Mouse (Mus musculus) embryonic facial prominence, embryonic 14.5 days (tissue): ENCODE data around the gene Tmigd1. TPM values are rescaled to one million over a fixed set of nuclear protein-coding genes. Genes with fewer than 3 reads are reported as not detected.

ENCODE experiments used
- ATAC-seq: fragments of 200-750 bp; cut with Nextera tagmentation; 2 replicates; pipeline ENCODE4 v1.8.0; 2017; ENCODE audit warnings: low read depth, moderate number of reproducible peaks, moderate TSS enrichment
- DNase-seq: peaks from one replicate; pipeline ENCODE4 v3.0.0-alpha.2; 2015; ENCODE audit warnings: low spot score
- H3K27ac ChIP-seq: fragments of 300-500 bp; sonication (generic); replicated peaks from 2 replicates; pipeline ENCODE4 v1.5.1; 2014; ENCODE audit warnings: low read depth, mild to moderate bottlenecking, low read length, moderate library complexity
- H3K27me3 ChIP-seq: fragments of 300-500 bp; sonication (generic); replicated peaks from 2 replicates; pipeline ENCODE4 v1.6.1; 2014; ENCODE audit warnings: low read length; ENCODE audit not compliant: control insufficient read depth, insufficient read depth
- H3K36me3 ChIP-seq: fragments of 300-500 bp; sonication (generic); 2 replicates; pipeline ENCODE4 v1.6.1; 2014; ENCODE audit warnings: low read length, mixed read lengths; ENCODE audit not compliant: control insufficient read depth, insufficient read depth
- H3K4me1 ChIP-seq: fragments of 300-500 bp; sonication (generic); 2 replicates; pipeline ENCODE4 v1.6.1; 2014; ENCODE audit warnings: antibody characterized with exemption, low read length; ENCODE audit not compliant: control insufficient read depth, insufficient read depth
- H3K4me2 ChIP-seq: fragments of 300-500 bp; sonication (generic); 2 replicates; pipeline ENCODE4 v1.6.1; 2014; ENCODE audit warnings: low read depth, mild to moderate bottlenecking, low read length, moderate library complexity, mixed read lengths
- H3K4me3 ChIP-seq: fragments of 300-500 bp; sonication (generic); 2 replicates; pipeline ENCODE4 v1.5.1; 2014; ENCODE audit warnings: low read depth, mild to moderate bottlenecking, low read length
- H3K9ac ChIP-seq: fragments of 300-500 bp; sonication (generic); 2 replicates; pipeline ENCODE4 v1.6.1; 2014; ENCODE audit warnings: low read depth, mild to moderate bottlenecking, low read length, moderate library complexity, mixed read lengths
- H3K9me3 ChIP-seq: fragments of 300-500 bp; sonication (generic); 2 replicates; pipeline ENCODE4 v1.6.1; 2016; ENCODE audit warnings: low read length; ENCODE audit not compliant: control insufficient read depth
- WGBS: fragments of 180-500 bp; shearing (Covaris S2); extraction: QIAGEN DNeasy Blood & Tissue Kit; methylation state at CpG from one replicate; pipeline ENCODE4 v1.1.7; 2014; 5-methylcytosine and 5-hydroxymethylcytosine counted together
- polyA plus RNA-seq: library from polyadenylated mRNA; unstranded; fragments of >200 nt; fragmentation: Nextera tagmentation; extraction: Ambion mirVana; gene quantifications from 2 replicates; pipeline ENCODE4 v1.2.1, GENCODE M21; 2014

Gene Tmigd1
- polyA plus RNA-seq, 1 experiment from 2014 or later: 1.5 TPM

- Histone ChIP-seq H3K4me1 (no peaks in the 10 kb centered on the region), H3K36me3 (no peaks in the 10 kb centered on the region), H3K9ac (no peak overlapping the region), H3K27me3 (no peaks in the 10 kb centered on the region), H3K9me3 (no peaks in the 10 kb centered on the region), H3K4me3 (no peak overlapping the region), H3K27ac (no peak overlapping the region), H3K4me2 (no peak overlapping the region)
- DNase-seq (no peak), ATAC-seq (no peak)
- WGBS: 67% methylated on average over 3 of the region's 3 CpGs
Measured at GRCm38 (mm10) chr11:76933209-76933608, 31.2 kb downstream of the Tmigd1 start.

- no peaks in the 10 kb centered on the region for H3K36me3 ChIP-seq
- no peak overlapping the region for H3K4me3 ChIP-seq
- no peaks in the 10 kb centered on the region for H3K27me3 ChIP-seq
- DNase-seq (peak; percentile 26), ATAC-seq (no peak)
- no peak overlapping the region for H3K4me2 ChIP-seq
- H3K27ac ChIP-seq: no peak overlapping the region
- 77% methylated on average over 5 of the region's 5 CpGs for WGBS
- no peaks in the 10 kb centered on the region for H3K9me3 ChIP-seq
- H3K9ac ChIP-seq: no peak overlapping the region
- no peaks in the 10 kb centered on the region for H3K4me1 ChIP-seq
Measured at GRCm38 (mm10) chr11:76936578-76936977, 34.6 kb downstream of the Tmigd1 start.

GRCm38 (mm10) chr11:76944839-76945238, 42.9 kb downstream of the Tmigd1 start:
- Histone ChIP-seq H3K27me3 (no peaks in the 10 kb centered on the region), H3K27ac (peak overlapping the region; percentile 89), H3K9me3 (no peaks in the 10 kb centered on the region), H3K4me2 (peak overlapping the region; percentile 82), H3K4me3 (peak overlapping the region; percentile 69), H3K9ac (peak overlapping the region; percentile 83), H3K4me1 (peaks cover 17% of the 10 kb centered on the region), H3K36me3 (peaks cover 15% of the 10 kb centered on the region)
- DNase-seq (no peak), ATAC-seq (no peak)
- 66% methylated on average over 6 of the region's 6 CpGs for WGBS

GRCm38 (mm10) chr11:76945386-76946202, 43.6 kb downstream of the Tmigd1 start:
- DNase-seq: peak; percentile 95
- peak overlapping the region; percentile 82 for H3K4me2 ChIP-seq
- peak; percentile 96 for ATAC-seq
- peaks cover 17% of the 10 kb centered on the region for H3K4me1 ChIP-seq
- no peaks in the 10 kb centered on the region for H3K27me3 ChIP-seq
- peak overlapping the region; percentile 69 for H3K4me3 ChIP-seq
- H3K36me3 ChIP-seq: peaks cover 19% of the 10 kb centered on the region
- H3K9ac ChIP-seq: peak overlapping the region; percentile 83
- H3K27ac ChIP-seq: peak overlapping the region; percentile 89
- WGBS: under 1% methylated on average over 43 of the region's 58 CpGs
- H3K9me3 ChIP-seq: no peaks in the 10 kb centered on the region

GRCm38 (mm10) chr11:76946203-76946585, 44.2 kb downstream of the Tmigd1 start:
- DNase-seq (no peak), ATAC-seq (no peak)
- Histone ChIP-seq H3K4me2 (peak overlapping the region; percentile 82), H3K36me3 (peaks cover 25% of the 10 kb centered on the region), H3K4me3 (peak overlapping the region; percentile 69), H3K9ac (peak overlapping the region; percentile 83), H3K4me1 (peaks cover 17% of the 10 kb centered on the region), H3K27me3 (no peaks in the 10 kb centered on the region), H3K27ac (no peak overlapping the region; the same call in 1 of the 2 replicates), H3K9me3 (no peaks in the 10 kb centered on the region)
- 3% methylated on average over 8 of the region's 8 CpGs for WGBS

GRCm38 (mm10) chr11:76953536-76953935, 51.6 kb downstream of the Tmigd1 start:
- H3K9me3 ChIP-seq: no peaks in the 10 kb centered on the region
- no peak overlapping the region for H3K9ac ChIP-seq
- peaks cover 86% of the 10 kb centered on the region for H3K36me3 ChIP-seq
- H3K4me3 ChIP-seq: no peak overlapping the region
- no peaks in the 10 kb centered on the region for H3K27me3 ChIP-seq
- 95% methylated on average over 2 of the region's 2 CpGs for WGBS
- ATAC-seq: no peak
- no peaks in the 10 kb centered on the region for H3K4me1 ChIP-seq
- no peak overlapping the region for H3K4me2 ChIP-seq
- DNase-seq: no peak
- H3K27ac ChIP-seq: no peak overlapping the region

GRCm38 (mm10) chr11:76965703-76966102, 63.7 kb downstream of the Tmigd1 start:
- Histone ChIP-seq H3K27ac (no peak overlapping the region), H3K9ac (no peak overlapping the region), H3K9me3 (no peaks in the 10 kb centered on the region), H3K4me2 (no peak overlapping the region), H3K4me3 (no peak overlapping the region), H3K4me1 (no peaks in the 10 kb centered on the region), H3K27me3 (no peaks in the 10 kb centered on the region), H3K36me3 (peaks cover 91% of the 10 kb centered on the region)
- 98% methylated on average over 3 of the region's 3 CpGs for WGBS
- DNase-seq (no peak), ATAC-seq (no peak)
